Mouse (Mus musculus): ENCODE measurements around the gene Prelid3b. TPM values are rescaled to one million over a fixed set of nuclear protein-coding genes. Genes with fewer than 3 reads are reported as not detected.

The Prelid3b gene
- polyA plus RNA-seq, 1 experiment = 62.3 TPM

DNA sequence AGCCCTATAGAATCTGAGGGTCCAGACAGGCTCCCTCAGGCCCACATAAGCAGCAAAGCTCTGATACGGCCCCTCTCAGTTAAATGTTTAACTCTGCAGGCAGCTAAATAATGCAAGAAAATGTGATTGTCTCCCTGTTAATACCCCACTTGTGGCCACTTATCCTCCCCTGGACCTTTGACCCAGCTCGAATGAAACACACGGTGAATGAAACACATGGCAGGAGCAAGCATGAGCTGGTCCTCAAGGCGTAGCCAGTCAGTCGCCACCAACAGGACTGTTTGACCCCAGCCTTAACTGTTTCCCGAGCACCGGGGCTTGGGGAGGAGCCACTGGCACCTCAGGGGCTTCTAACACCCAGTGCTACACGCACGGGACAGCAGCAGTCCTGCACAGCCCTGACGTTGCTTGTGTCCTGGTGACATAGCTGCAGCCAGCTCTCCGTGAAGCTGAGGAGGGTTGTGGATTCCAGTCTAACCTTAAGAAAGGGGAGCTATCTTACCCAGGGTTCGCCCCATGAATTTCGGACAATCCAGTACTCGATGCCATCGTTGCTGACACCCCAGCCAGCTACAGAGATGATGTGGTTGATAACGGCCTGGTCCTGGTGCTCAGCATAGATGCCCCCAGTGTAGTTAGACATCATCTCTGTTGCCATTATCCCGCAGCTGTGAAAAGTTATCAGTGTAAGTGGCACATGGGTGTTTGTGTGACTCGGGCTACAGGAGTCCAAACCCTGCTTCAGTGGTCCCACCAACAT lies 44.6 kb downstream of the Prelid3b start:
- Histone ChIP-seq H3K27me3 (ENCODE audit: control insufficient read depth, insufficient read depth, low read length, poor library complexity, severe bottlenecking) (no peaks in the 10 kb centered on the region), H3K9me3 (replicated peaks; ENCODE audit: control insufficient read depth, insufficient read depth, low read length, poor library complexity, severe bottlenecking) (no peaks in the 10 kb centered on the region), H3K36me3 (ENCODE audit: control insufficient read depth, insufficient read depth, low read length, poor library complexity, severe bottlenecking) (peaks cover 34% of the 10 kb centered on the region), H3K27ac (ENCODE audit: insufficient read depth, low read length) (no peak overlapping the region), H3K9ac (ENCODE audit: low read depth, poor library complexity, severe bottlenecking) (no peak overlapping the region), H3K4me3 (ENCODE audit: low read depth, low read length) (no peak overlapping the region), H3K4me1 (ENCODE audit: control insufficient read depth, insufficient read depth, low read length) (no peaks in the 10 kb centered on the region)
- no peak for TF ChIP-seq CTCF (IDR thresholded peaks at IDR 0.05; ENCODE audit: low read depth, low read length)
- TF ChIP-seq POLR2A (IDR thresholded peaks at IDR 0.05; ENCODE audit: insufficient read depth, low read length) = no peak
- TF ChIP-seq EP300 (IDR thresholded peaks at IDR 0.05; ENCODE audit: insufficient read depth, low read depth, low read length) = no peak

DNA sequence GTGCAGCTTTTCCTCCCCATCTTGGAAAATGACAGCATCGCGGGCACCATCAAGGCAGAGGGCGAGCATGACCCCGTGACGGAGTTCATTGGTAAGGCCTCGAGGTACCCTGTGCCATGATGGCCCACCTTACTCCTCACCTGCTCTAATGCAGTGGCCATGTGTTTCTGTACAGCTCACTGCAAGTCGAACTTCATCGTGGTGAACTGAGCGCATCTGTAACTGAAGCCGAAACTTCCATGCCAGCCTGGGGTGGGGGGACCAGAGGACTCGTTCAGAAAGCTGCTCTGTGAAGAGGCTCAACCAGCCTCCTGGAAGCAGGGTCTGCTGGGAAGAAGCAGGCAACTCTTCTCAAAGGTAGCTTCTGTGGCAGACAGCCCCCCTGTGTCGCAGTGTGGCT lies 46.0 kb downstream of the Prelid3b start:
- no peak overlapping the region for H3K9ac ChIP-seq (ENCODE audit: low read depth, poor library complexity, severe bottlenecking)
- no peaks in the 10 kb centered on the region for H3K27me3 ChIP-seq (ENCODE audit: control insufficient read depth, insufficient read depth, low read length, poor library complexity, severe bottlenecking)
- H3K27ac ChIP-seq (ENCODE audit: insufficient read depth, low read length) = no peak overlapping the region
- H3K9me3 ChIP-seq (replicated peaks; ENCODE audit: control insufficient read depth, insufficient read depth, low read length, poor library complexity, severe bottlenecking) = no peaks in the 10 kb centered on the region
- H3K36me3 ChIP-seq (ENCODE audit: control insufficient read depth, insufficient read depth, low read length, poor library complexity, severe bottlenecking) = peaks cover 31% of the 10 kb centered on the region
- no peak for TF ChIP-seq POLR2A (IDR thresholded peaks at IDR 0.05; ENCODE audit: insufficient read depth, low read length)
- TF ChIP-seq EP300 (IDR thresholded peaks at IDR 0.05; ENCODE audit: insufficient read depth, low read depth, low read length) = no peak
- TF ChIP-seq CTCF (IDR thresholded peaks at IDR 0.05; ENCODE audit: low read depth, low read length) = no peak
- no peak overlapping the region for H3K4me3 ChIP-seq (ENCODE audit: low read depth, low read length)
- no peaks in the 10 kb centered on the region for H3K4me1 ChIP-seq (ENCODE audit: control insufficient read depth, insufficient read depth, low read length)

- H3K27me3 ChIP-seq (ENCODE audit: control insufficient read depth, insufficient read depth, low read length, poor library complexity, severe bottlenecking) = no peaks in the 10 kb centered on the region
- no peak overlapping the region for H3K4me3 ChIP-seq (ENCODE audit: low read depth, low read length)
- H3K36me3 ChIP-seq (ENCODE audit: control insufficient read depth, insufficient read depth, low read length, poor library complexity, severe bottlenecking) = peaks cover 31% of the 10 kb centered on the region
- no peak overlapping the region for H3K9ac ChIP-seq (ENCODE audit: low read depth, poor library complexity, severe bottlenecking)
- no peak overlapping the region for H3K27ac ChIP-seq (ENCODE audit: insufficient read depth, low read length)
- H3K9me3 ChIP-seq (replicated peaks; ENCODE audit: control insufficient read depth, insufficient read depth, low read length, poor library complexity, severe bottlenecking) = no peaks in the 10 kb centered on the region
- TF ChIP-seq EP300 (IDR thresholded peaks at IDR 0.05; ENCODE audit: insufficient read depth, low read depth, low read length) = no peak
- TF ChIP-seq CTCF (IDR thresholded peaks at IDR 0.05; ENCODE audit: low read depth, low read length) = no peak
- TF ChIP-seq POLR2A (IDR thresholded peaks at IDR 0.05; ENCODE audit: insufficient read depth, low read length) = no peak
- no peaks in the 10 kb centered on the region for H3K4me1 ChIP-seq (ENCODE audit: control insufficient read depth, insufficient read depth, low read length)
Observed at GRCm38 (mm10) chr2:174424301-174425085, 48.4 kb downstream of the Prelid3b start.

- no peaks in the 10 kb centered on the region for H3K27me3 ChIP-seq (ENCODE audit: control insufficient read depth, insufficient read depth, low read length, poor library complexity, severe bottlenecking)
- no peak overlapping the region for H3K27ac ChIP-seq (ENCODE audit: insufficient read depth, low read length)
- H3K9ac ChIP-seq (ENCODE audit: low read depth, poor library complexity, severe bottlenecking) = no peak overlapping the region
- TF ChIP-seq CTCF (IDR thresholded peaks at IDR 0.05; ENCODE audit: low read depth, low read length) = no peak
- no peak for TF ChIP-seq EP300 (IDR thresholded peaks at IDR 0.05; ENCODE audit: insufficient read depth, low read depth, low read length)
- no peak for TF ChIP-seq POLR2A (IDR thresholded peaks at IDR 0.05; ENCODE audit: insufficient read depth, low read length)
- no peak overlapping the region for H3K4me3 ChIP-seq (ENCODE audit: low read depth, low read length)
- no peaks in the 10 kb centered on the region for H3K4me1 ChIP-seq (ENCODE audit: control insufficient read depth, insufficient read depth, low read length)
- H3K9me3 ChIP-seq (replicated peaks; ENCODE audit: control insufficient read depth, insufficient read depth, low read length, poor library complexity, severe bottlenecking) = no peaks in the 10 kb centered on the region
- peaks cover 7% of the 10 kb centered on the region for H3K36me3 ChIP-seq (ENCODE audit: control insufficient read depth, insufficient read depth, low read length, poor library complexity, severe bottlenecking)
Observed at GRCm38 (mm10) chr2:174421107-174421506, 51.8 kb downstream of the Prelid3b start.

DNA sequence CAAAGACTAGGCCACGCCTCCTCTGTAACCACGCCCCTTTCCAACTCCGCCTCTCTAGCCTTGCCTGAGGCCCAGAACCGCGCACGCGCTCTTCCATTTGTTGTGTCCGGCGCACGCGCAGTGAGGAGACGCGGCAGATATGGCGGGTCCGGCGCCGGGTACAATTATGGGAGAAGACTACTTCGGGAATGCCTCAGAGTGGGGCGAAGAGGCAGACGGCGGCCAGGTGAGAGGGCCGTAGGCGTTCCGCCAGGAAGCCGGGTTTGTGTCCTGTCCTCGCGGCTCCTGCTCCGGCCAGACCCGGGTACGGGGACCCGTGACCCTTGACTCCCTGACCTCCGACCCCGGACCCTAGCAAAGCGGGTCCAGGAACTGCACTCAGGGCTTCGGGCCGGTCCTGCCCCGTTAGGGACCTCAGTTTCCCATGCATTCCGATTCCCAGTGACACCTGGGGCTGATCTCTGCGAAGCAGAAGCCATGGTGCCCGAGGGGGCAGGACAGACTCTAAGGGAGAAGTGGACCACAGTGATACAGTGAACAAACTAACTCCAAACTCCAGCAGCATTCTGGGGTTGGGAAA lies 57.1 kb downstream of the Prelid3b start, which contains the start of gene Nelfcd:
TSS of gene Nelfcd (plus strand) at position 74 of the 580 bp plus-strand sequence.
- Histone ChIP-seq H3K36me3 (ENCODE audit: control insufficient read depth, insufficient read depth, low read length, poor library complexity, severe bottlenecking) (no peaks in the 10 kb centered on the region; the same call in 1 of the 2 replicates), H3K4me3 (ENCODE audit: low read depth, low read length) (peak within 1 kb of the TSS; percentile 95), H3K27me3 (ENCODE audit: control insufficient read depth, insufficient read depth, low read length, poor library complexity, severe bottlenecking) (no peaks in the 10 kb centered on the region), H3K9ac (ENCODE audit: low read depth, poor library complexity, severe bottlenecking) (peak within 1 kb of the TSS; percentile 85), H3K4me1 (ENCODE audit: control insufficient read depth, insufficient read depth, low read length) (no peaks in the 10 kb centered on the region), H3K27ac (ENCODE audit: insufficient read depth, low read length) (no peak within 1 kb of the TSS), H3K9me3 (replicated peaks; ENCODE audit: control insufficient read depth, insufficient read depth, low read length, poor library complexity, severe bottlenecking) (no peaks in the 10 kb centered on the region)
- TF ChIP-seq EP300 (IDR thresholded peaks at IDR 0.05; ENCODE audit: insufficient read depth, low read depth, low read length) = no peak
- peak; percentile 64 for TF ChIP-seq POLR2A (IDR thresholded peaks at IDR 0.05; ENCODE audit: insufficient read depth, low read length)
- TF ChIP-seq CTCF (IDR thresholded peaks at IDR 0.05; ENCODE audit: low read depth, low read length) = no peak

Other genes starting within 250 kb of the Prelid3b start
- gene Gnas, start 188.8 kb downstream of the Prelid3b start, polyA plus RNA-seq (2011; ENCODE audit: insufficient read depth, insufficient read length, low read depth, missing spikeins) = 394 and 424 TPM in 2 replicates
- 0.40 and 0.90 TPM in 2 replicates for gene Gm20721, start 126.4 kb downstream of the Prelid3b start, polyA plus RNA-seq (2011; ENCODE audit: insufficient read depth, insufficient read length, low read depth, missing spikeins)
- gene Nelfcd, start 57.3 kb downstream of the Prelid3b start, polyA plus RNA-seq (2011; ENCODE audit: insufficient read depth, insufficient read length, low read depth, missing spikeins) = 64.3 and 69.5 TPM in 2 replicates
- 59.2 and 62.1 TPM in 2 replicates for gene Ctsz, start 34.0 kb downstream of the Prelid3b start, polyA plus RNA-seq (2011; ENCODE audit: insufficient read depth, insufficient read length, low read depth, missing spikeins)
- not detected in 2 replicates for gene Tubb1, start 22.4 kb downstream of the Prelid3b start, polyA plus RNA-seq (2011; ENCODE audit: insufficient read depth, insufficient read length, low read depth, missing spikeins)
- gene Atp5e, start 9.0 kb downstream of the Prelid3b start, polyA plus RNA-seq (2011; ENCODE audit: insufficient read depth, insufficient read length, low read depth, missing spikeins) = 311 and 337 TPM in 2 replicates
- not detected in 2 replicates for gene Zfp831, start 170.5 kb upstream of the Prelid3b start, polyA plus RNA-seq (2011; ENCODE audit: insufficient read depth, insufficient read length, low read depth, missing spikeins)